Mouse (Mus musculus): Measurements from ENCODE around the gene Actn4. TPM values are rescaled to one million over a fixed set of nuclear protein-coding genes. Genes with fewer than 3 reads are reported as not detected.

Gene Actn4
- polyA plus RNA-seq, 1 experiment from 2014 or later: 319 TPM

DNA sequence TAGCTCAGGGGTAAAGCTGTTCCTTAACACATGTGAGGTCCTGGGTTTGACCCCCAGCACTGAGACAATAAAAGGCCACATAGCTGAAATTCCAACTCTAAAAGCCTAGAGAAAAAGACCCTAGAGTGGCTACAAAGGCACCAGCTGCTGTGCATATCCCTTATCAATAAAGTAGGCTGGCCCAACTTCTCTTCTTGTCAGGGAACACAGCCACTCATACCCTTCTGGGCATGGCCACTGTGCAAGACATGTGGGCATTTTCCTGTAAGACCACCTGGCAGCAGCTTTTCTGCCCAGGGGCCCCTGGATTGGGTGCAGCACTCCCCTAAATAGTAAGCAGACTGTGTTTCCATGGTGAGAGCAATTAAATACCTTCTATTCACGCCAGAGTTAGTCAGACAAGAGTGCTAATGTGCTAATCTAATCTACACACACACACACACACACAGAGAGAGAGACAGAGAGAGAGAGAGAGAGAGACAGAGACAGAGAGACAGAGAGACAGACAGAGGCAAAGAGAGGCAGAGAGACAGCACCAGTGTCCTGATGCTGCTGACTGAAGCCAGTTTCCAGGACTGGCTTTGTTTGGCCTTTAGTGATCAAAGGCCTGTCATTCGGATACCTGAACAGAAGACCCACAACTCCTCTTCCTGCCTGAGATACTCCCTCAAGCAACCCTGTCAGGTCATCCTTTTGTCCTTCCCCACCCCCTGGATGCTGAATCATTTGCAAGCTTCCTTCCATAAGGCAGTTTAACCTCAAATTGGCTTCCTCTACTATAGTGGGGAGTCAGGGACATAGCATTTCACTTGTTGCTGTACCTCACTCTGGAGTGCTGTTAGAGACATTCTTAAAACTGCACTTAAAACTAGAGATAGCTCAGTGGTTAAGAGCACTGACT lies 8.4 kb downstream of the Actn4 start:
- H3K4me3 ChIP-seq: peak overlapping the region; percentile 25
- H3K4me1 ChIP-seq: peaks cover 92% of the 10 kb centered on the region

DNA sequence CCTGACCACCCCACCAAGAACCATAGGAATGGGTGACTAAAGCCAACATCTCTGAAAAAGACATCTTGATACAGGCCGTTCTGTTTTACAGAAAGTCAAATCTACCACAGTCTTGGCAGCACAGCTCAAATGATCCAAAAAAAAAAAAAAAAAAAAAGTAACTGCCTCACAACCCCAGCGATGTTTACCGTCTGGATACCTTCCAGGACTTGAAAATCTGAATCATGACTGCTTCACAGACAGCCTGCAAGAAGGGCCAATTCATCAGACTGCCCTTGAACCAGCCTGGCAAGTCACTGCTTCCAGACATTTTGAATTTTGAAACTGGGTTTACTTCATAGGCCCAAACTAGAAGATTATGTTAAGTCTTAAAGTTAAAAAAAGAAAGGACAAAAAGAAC lies 9.4 kb downstream of the Actn4 start:
- WGBS: 45% methylated on average over 3 of the region's 3 CpGs
- no peaks in the 10 kb centered on the region for H3K27me3 ChIP-seq (ENCODE audit: insufficient read depth, poor library complexity, severe bottlenecking)
- DNase-seq (ENCODE audit: low spot score): no peak
- H3K27ac ChIP-seq: peak overlapping the region; percentile 83
- no peaks in the 10 kb centered on the region for H3K9me3 ChIP-seq
- H3K4me1 ChIP-seq: peaks cover 92% of the 10 kb centered on the region
- H3K4me3 ChIP-seq: no peak overlapping the region
- H3K36me3 ChIP-seq: peaks cover 26% of the 10 kb centered on the region

More for the DNA sequence above, 8.4 kb downstream of the Actn4 start:
- Histone ChIP-seq H3K36me3 (peaks cover 26% of the 10 kb centered on the region), H3K27ac (peak overlapping the region; percentile 83), H3K9me3 (no peaks in the 10 kb centered on the region), H3K27me3 (ENCODE audit: insufficient read depth, poor library complexity, severe bottlenecking) (no peaks in the 10 kb centered on the region)
- DNase-seq (ENCODE audit: low spot score): no peak
- WGBS: 13% methylated on average over 2 of the region's 2 CpGs

DNA sequence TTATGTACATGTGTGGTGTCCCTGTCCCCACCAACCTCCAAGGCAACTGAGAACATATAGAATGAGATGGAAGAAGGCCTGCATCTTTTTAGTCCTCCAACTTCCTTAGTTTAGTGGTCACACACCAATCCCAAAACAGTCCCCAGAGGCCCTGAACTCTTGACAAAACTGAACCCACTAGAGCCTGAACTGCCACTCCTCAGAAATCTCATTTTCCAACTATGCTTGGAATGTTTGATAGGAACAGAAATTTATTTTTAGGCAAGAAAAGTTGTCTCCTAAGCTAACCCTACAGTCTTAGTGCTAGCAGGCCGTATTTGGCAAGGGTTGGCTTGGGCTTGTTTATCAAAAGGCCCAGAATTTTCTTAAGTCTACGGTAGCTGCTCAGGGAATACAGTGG lies 10.4 kb downstream of the Actn4 start:
- WGBS: 58% methylated on average over 2 of the region's 2 CpGs
- DNase-seq (ENCODE audit: low spot score): no peak
- H3K4me3 ChIP-seq: no peak overlapping the region
- peak overlapping the region; percentile 81 for H3K27ac ChIP-seq
- H3K27me3 ChIP-seq (ENCODE audit: insufficient read depth, poor library complexity, severe bottlenecking): no peaks in the 10 kb centered on the region
- peaks cover 93% of the 10 kb centered on the region for H3K4me1 ChIP-seq
- H3K9me3 ChIP-seq: no peaks in the 10 kb centered on the region
- H3K36me3 ChIP-seq: peaks cover 26% of the 10 kb centered on the region

- no peak for DNase-seq (ENCODE audit: low spot score)
- Histone ChIP-seq H3K27ac (peak overlapping the region; percentile 13; the same call in 1 of the 2 replicates), H3K27me3 (ENCODE audit: insufficient read depth, poor library complexity, severe bottlenecking) (no peaks in the 10 kb centered on the region), H3K9me3 (no peaks in the 10 kb centered on the region), H3K36me3 (peaks cover 19% of the 10 kb centered on the region), H3K4me3 (no peak overlapping the region), H3K4me1 (peaks cover 94% of the 10 kb centered on the region)
- 90% methylated on average over 10 of the region's 10 CpGs for WGBS
These were observed 11.6 kb downstream of the Actn4 start for GRCm38 (mm10) chr7:28950346-28951037.

GRCm38 (mm10) chr7:28949298-28949697 lies 12.8 kb downstream of the Actn4 start:
- Histone ChIP-seq H3K4me1 (peaks cover 98% of the 10 kb centered on the region), H3K27ac (peak overlapping the region; percentile 85), H3K4me3 (no peak overlapping the region), H3K9me3 (no peaks in the 10 kb centered on the region), H3K27me3 (ENCODE audit: insufficient read depth, poor library complexity, severe bottlenecking) (no peaks in the 10 kb centered on the region), H3K36me3 (peaks cover 17% of the 10 kb centered on the region)
- 85% methylated on average over 2 of the region's 2 CpGs for WGBS
- DNase-seq (ENCODE audit: low spot score): no peak

- Histone ChIP-seq H3K9me3 (no peaks in the 10 kb centered on the region), H3K4me1 (peaks cover 98% of the 10 kb centered on the region), H3K27ac (peak overlapping the region; percentile 85), H3K36me3 (peaks cover 17% of the 10 kb centered on the region), H3K27me3 (ENCODE audit: insufficient read depth, poor library complexity, severe bottlenecking) (no peaks in the 10 kb centered on the region), H3K4me3 (no peak overlapping the region)
- no peak for DNase-seq (ENCODE audit: low spot score)
- WGBS: 84% methylated on average over 7 of the region's 7 CpGs
These were observed 13.4 kb downstream of the Actn4 start for GRCm38 (mm10) chr7:28948746-28949145.

GRCm38 (mm10) chr7:28946271-28946610 lies 15.9 kb downstream of the Actn4 start:
- DNase-seq (ENCODE audit: low spot score): no peak

DNA sequence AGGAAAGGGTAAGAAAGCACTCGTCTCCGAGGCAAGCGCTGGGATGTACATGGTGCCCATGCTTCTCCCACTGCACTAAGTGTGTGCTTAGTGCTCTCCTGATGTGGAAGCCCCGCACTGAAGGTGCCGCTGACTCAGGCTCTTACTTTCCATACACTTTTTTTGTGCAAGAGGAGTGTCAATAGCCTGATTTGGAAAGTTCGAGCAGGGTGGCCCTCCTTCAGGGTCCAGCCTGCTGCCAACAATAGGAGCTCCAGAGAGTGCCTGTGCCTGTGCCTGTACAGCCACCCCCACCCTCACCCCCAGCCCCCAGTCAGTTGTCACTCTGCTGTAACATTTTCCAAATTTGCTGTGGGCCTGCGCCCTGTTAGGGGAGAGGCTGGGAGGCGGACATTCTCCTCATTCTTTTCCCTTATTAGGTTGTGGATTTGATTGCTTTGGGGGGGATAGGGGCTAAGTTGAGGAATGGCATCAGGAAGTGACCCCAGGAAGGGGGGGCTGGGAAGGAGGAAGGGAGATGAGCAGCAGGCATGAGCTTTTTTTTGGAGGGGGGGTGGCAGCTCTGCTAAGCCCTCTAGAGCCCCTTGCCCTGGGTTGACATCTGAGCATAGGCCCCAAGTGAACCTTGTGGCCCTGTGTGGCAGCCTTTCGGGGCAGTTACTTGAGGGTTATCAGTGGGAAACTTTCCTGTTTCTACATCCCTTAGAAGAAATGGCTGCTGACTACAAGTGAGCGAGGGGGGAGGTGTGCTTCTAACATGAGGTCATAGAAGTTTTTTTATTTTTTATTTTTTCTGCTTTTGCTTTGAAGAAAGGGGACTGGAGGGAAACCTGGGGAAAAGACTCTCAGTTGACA lies 16.5 kb downstream of the Actn4 start:
- Histone ChIP-seq H3K4me1 (peaks cover 96% of the 10 kb centered on the region), H3K27ac (peak overlapping the region; percentile 94), H3K27me3 (ENCODE audit: insufficient read depth, poor library complexity, severe bottlenecking) (no peaks in the 10 kb centered on the region), H3K9me3 (no peaks in the 10 kb centered on the region), H3K36me3 (peaks cover 25% of the 10 kb centered on the region), H3K4me3 (peak overlapping the region; percentile 35)
- DNase-seq (ENCODE audit: low spot score): peak; percentile 93
- 4% methylated on average over 10 of the region's 10 CpGs for WGBS

More at GRCm38 (mm10) chr7:28946271-28946610, 15.9 kb downstream of the Actn4 start:
- Histone ChIP-seq H3K9me3 (no peaks in the 10 kb centered on the region), H3K27ac (peak overlapping the region; percentile 94), H3K4me3 (no peak overlapping the region), H3K36me3 (peaks cover 30% of the 10 kb centered on the region), H3K4me1 (peaks cover 96% of the 10 kb centered on the region), H3K27me3 (ENCODE audit: insufficient read depth, poor library complexity, severe bottlenecking) (no peaks in the 10 kb centered on the region)
- WGBS: 4% methylated on average over 1 of the region's 1 CpGs

DNA sequence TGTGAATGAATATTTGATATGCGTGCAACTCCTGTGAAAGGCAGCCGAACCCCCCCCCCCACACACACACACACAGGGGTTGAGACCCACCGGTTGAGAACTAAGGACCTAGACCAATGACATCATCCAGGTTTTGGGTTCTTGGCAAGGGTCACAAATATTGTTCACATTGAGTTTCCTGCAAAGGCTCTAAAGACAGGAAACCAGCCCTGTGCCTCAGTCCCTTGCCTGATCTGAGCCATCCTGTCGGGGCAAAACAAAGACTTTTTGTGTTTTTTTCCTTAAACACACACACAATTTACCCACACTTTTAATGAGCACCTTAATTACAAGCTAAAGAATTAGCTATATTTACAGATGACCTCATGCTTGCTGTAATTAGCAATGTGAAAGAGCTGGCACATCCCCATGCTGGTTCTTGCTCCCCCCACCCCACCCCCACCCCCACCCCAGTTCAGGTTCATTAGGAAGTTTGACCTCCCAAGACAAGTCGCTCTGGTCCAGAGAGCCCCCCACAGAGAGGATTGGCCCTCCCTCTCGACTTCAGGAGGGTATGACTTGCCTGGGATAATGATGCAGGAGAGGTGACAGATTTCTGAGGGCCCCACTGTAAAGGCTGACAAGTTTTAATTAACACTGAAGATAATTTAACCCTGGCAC lies 17.3 kb downstream of the Actn4 start:
- peaks cover 25% of the 10 kb centered on the region for H3K36me3 ChIP-seq
- no peaks in the 10 kb centered on the region for H3K27me3 ChIP-seq (ENCODE audit: insufficient read depth, poor library complexity, severe bottlenecking)
- WGBS: 45% methylated on average over 6 of the region's 6 CpGs
- no peak for DNase-seq (ENCODE audit: low spot score)
- peaks cover 96% of the 10 kb centered on the region for H3K4me1 ChIP-seq
- H3K9me3 ChIP-seq: no peaks in the 10 kb centered on the region
- peak overlapping the region; percentile 94 for H3K27ac ChIP-seq
- H3K4me3 ChIP-seq: peak overlapping the region; percentile 35; the same call in 1 of the 2 replicates

DNA sequence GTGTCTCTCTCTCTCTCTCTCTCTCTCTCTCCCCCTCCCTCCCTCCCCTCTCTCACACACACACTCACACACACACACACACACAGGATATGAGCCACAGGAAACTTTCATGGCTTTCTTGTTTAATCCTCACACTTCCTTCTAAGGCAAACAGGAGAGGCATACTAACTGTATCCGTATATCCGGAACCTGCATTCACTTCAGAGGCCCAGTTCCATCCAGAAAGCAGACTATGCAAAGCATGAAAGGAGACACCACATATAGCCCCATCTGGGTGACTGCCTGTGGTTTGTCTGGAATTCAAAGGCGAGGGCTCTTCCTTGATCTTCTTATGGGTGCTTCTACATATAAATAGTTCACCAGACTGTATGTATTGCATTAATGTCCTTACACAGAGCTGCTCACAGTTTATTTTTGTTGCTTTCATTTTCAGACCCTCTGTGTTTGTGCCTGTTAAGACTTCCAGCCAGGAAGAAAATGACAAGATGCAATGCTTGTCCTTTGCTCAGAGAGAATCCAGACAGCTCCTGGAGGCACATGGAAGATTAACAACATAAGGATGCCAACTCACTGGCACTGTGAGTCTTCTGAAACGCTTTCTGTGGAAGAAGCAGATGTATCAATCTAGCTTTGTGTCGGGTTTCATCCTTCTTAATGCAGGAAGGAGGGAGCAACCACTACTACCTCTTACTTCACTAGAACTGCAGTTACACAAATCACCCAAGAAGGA lies 18.5 kb downstream of the Actn4 start:
- no peaks in the 10 kb centered on the region for H3K9me3 ChIP-seq
- no peak for DNase-seq (ENCODE audit: low spot score)
- WGBS: 47% methylated on average over 5 of the region's 5 CpGs

DNA sequence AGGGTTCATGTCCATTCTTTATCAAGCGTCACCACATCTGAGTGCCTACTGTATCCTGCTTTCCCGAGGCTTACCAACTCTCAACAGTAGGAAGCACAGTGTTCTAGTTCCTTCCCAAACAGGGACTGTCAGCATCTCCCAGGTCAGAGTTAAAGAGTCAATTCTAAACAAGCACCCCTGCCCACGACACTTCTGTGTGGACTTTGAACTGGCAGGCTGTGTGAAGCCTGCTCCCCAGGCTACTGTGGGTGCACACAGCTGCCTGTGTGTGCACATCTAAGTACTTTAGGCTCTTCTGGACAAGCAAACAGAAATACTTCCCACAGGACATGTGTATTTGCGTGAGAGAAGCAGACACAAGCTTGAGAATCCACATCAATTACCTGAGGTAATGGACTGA lies 20.6 kb downstream of the Actn4 start:
- DNase-seq (ENCODE audit: low spot score): no peak
- no peak overlapping the region for H3K4me3 ChIP-seq
- H3K4me1 ChIP-seq: peaks cover 94% of the 10 kb centered on the region
- no peaks in the 10 kb centered on the region for H3K9me3 ChIP-seq
- no peaks in the 10 kb centered on the region for H3K27me3 ChIP-seq (ENCODE audit: insufficient read depth, poor library complexity, severe bottlenecking)
- 55% methylated on average over 4 of the region's 4 CpGs for WGBS
- H3K36me3 ChIP-seq: peaks cover 21% of the 10 kb centered on the region; the same call in 1 of the 2 replicates
- peak overlapping the region; percentile 94 for H3K27ac ChIP-seq

More for the DNA sequence above, 18.5 kb downstream of the Actn4 start:
- Histone ChIP-seq H3K4me3 (no peak overlapping the region), H3K36me3 (peaks cover 19% of the 10 kb centered on the region; the same call in 1 of the 2 replicates), H3K27me3 (ENCODE audit: insufficient read depth, poor library complexity, severe bottlenecking) (no peaks in the 10 kb centered on the region), H3K27ac (peak overlapping the region; percentile 94), H3K4me1 (peaks cover 96% of the 10 kb centered on the region)
